Mouse (Mus musculus): Measurements from ENCODE around the gene Gm49388.

Gm49388 gene

GRCm38 (mm10) chr7:127785308-127785707 is at the start of gene Gm49388:
Gene Gm49388, plus strand, starts transcription at chr7:127785608.
- DNase-seq = no peak

GRCm38 (mm10) chr7:127744366-127745045 is 40.9 kb upstream of the Gm49388 start, which contains the start of gene Fbxl19:
Gene Fbxl19, plus strand, starts transcription at chr7:127744543.
- DNase-seq = peak; percentile 83

- peak; percentile 93 for DNase-seq
These were observed 40.2 kb upstream of the Gm49388 start for GRCm38 (mm10) chr7:127745251-127745651.

DNA sequence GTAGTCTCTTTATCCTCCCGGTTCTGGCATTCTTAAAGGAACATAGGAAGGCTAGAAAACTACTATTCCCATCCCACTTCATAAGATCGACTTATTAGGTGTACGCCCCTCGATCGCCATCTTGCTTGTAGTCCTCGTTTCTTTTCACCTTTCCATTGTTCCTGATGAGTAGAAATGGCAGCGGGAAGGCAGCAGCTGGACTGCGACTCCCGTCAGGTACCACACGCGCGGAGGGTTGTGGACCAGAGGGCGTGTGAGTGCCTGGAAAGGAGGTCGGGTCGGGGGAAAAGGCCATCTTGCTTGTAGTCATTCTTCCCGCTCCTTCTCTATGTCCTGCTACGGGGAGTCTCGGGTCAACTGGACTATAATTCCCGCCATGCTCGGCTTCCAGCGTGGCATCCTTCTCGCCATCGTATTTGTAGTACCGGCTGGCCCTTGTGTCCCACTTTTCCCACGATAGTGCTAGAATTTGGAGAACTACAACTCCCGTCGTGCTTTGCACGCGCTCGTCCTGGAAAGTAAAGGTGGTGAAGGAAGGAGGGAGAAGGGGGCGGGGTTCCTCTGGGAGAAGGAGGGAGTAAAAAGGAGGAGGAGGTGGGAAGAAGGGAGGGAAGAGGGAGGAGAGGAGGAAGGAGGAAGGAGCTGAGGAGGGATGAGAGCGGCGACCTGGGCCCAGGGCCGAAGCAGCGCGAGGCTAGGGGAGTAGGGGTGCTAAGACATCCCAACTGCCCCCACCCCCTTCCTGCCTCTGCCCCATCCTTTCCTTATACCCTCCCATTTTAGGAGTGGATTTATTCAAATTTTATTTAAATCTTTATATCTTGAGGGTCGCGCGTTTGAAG is 39.5 kb upstream of the Gm49388 start:
- DNase-seq = peak; percentile 94

- no peak for DNase-seq
These were observed 38.6 kb upstream of the Gm49388 start for GRCm38 (mm10) chr7:127746494-127747491.

GRCm38 (mm10) chr7:127747559-127748234 is 37.7 kb upstream of the Gm49388 start:
- DNase-seq = no peak

GRCm38 (mm10) chr7:127748235-127748560 is 37.2 kb upstream of the Gm49388 start:
- no peak for DNase-seq

DNA sequence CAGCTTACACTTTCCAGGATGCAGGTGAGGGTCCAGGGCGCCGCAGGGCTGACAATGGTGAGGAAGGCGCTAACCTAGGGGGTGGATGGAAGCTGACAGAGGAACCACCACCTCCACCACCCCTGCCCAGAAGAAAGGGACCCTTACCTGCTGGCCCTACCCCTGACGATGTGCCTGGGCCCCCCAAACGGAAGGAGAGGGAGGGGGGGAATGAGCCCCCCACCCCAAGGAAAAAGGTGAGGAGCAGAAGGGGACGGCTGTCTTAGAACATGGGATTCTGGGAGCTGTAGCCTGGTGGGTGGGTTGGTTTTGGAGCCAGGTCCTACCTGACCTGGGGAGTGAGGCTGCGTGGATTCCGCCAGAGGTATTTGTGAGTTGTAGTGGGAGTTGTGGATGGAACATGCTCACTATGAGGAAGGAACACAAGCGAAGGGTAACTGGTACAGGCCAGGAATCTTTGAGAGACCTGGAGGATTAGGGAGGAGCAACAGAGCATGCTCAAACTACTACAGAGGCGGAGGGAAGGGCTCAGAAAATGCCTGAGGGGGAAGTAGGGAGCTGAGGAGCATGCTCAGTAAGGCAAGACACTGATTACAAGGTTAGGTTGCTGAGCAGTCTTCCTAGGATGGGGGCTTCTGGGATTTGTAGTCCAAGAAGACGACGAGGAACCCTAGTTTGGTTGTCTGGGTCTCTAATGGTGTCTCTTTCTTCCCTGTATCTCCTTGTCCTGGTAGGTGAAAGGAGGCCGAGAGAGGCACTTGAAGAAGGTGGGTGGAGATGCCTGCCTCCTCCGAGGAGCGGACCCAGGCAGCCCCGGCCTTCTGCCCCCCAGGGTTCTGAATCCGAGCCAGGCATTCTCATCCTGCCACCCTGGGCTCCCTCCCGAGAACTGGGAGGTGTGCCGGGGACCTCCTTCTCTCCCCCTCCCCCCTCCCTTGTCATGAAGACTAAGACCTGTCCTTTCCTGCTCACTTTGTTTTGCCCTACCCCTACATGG is 35.0 kb upstream of the Gm49388 start:
- DNase-seq = no peak

DNA sequence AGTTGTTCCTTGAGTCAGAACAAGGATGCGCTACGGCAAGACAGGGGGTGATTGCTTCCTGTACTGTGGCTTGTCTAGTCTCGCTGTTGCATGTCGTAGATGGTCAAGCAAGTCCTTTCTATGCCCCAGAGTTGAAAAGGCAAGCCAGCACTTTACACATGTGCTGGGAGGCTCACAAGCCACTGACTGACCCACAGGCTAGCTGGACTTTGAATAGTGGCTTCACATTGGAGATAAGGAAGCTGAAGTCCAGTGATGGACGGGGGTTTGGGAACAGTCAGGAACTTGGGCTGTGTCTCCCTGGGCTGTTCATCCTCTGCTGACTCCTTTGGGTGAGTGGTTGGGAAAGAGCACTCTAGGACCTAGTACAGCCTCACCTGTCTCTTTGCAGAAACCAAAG is 33.8 kb upstream of the Gm49388 start:
- no peak for DNase-seq

DNA sequence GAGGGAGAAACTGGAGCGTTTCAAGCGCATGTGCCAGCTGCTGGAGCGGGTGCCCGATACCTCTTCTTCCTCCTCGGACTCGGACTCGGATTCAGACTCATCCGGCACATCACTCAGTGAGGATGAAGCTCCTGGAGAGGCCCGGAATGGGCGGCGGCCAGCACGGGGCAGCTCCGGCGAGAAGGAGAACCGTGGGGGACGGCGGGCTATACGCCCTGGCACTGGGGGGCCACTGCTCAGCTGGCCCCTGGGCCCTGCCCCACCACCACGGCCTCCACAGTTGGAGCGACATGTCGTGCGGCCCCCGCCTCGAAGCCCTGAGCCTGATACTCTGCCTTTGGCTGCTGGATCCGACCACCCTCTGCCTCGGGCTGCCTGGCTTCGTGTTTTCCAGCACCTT is 33.3 kb upstream of the Gm49388 start:
- DNase-seq = no peak

- no peak for DNase-seq
These were observed 32.2 kb upstream of the Gm49388 start for GRCm38 (mm10) chr7:127753158-127753557.

DNA sequence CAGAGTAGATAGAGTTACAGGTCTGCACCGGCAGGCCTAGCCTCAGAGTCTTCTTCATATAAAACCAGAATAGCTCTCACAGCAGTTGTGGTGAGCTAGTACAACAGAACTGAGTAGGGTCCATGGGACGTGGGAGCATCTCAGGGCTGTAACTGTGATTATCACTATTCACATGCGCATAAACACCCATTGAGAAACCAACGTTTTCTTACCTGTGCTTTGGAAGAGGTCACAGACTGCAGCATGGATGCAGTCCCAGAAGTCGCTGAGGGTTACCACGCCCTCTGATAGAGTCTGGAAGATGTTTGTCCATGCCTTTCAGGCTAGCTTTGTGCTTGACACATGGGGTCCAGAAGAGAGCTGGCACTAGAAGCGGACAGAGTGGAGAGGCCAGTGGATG is 31.7 kb upstream of the Gm49388 start:
- DNase-seq = no peak

- DNase-seq = no peak
These were observed 25.7 kb upstream of the Gm49388 start for GRCm38 (mm10) chr7:127759716-127760115.

DNA sequence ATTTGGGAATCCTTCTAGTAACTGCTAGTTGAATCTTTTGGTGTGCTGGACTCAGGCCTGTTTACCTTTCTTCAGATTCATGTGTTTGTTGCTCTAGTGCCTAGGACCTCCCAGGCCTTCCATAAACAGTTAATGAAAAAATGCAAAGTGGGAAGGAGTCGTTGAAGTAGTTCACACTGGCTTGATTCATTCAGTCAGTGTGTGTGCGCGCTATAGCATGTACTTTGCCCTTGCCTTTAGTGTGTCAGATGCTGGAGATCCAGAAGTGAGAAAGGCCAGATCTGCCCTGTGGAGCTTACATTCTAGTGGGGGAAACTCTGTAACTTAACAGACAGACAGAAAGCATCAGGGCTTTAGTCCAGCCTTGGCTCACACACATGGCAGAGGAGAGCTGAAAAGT is 24.9 kb upstream of the Gm49388 start:
- no peak for DNase-seq

GRCm38 (mm10) chr7:127761026-127761425 is 24.4 kb upstream of the Gm49388 start:
- peak; percentile 74 for DNase-seq

- no peak for DNase-seq
These were observed 21.8 kb upstream of the Gm49388 start for GRCm38 (mm10) chr7:127763642-127764041.

DNA sequence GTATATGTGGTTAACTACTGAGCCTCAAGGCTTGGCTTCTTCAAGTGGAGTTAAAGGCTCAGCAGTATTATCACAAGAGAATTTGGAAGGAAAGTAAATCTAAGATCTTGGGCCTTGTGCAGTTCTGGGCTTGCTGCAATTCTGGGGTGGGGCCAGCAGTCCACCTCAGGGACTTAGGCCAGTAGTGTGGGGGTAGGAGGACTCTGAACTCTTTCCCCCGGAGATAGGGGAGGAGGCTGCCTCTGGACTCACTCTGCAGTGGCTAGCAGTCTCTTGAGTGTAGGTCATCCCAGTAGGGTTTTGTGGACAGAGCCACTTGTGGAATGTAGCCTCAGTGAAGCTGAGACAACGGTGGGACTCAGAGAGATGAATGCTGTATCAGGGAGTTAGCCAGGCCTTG is 19.7 kb upstream of the Gm49388 start:
- DNase-seq = peak; percentile 22

GRCm38 (mm10) chr7:127766851-127767609 is 18.4 kb upstream of the Gm49388 start:
- DNase-seq = no peak

DNA sequence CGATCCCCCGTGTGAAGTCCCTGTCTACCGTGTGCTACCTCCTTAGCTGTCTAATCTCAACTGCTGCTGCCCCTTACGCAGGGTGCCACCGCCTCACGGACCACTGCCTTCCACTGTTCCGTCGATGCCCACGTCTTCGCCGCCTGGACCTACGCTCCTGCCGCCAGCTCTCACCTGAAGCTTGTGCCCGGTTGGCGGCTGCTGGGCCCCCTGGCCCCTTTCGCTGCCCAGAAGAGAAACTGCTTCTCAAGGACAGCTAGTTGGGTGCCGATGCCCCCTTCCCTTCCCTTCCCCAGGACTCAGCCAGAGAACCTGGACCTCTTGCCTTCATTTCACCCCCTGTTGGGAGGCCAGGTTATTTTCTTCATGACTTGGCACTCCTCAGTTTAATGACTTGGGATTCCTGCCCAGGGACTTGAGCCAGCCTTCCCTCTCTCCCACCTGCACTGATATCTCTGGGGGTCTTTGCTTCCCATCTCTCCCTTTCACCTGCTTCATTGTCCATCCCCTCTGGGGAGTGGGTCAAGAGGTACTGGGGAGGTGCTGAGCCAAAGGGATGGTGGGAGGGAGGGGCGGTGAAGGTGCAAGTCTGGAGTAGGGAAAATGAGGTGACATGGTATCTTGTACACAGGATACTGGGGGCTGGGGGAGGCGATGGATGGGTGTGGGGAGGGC is 17.6 kb upstream of the Gm49388 start:
- no peak for DNase-seq

All from kidney, adult 18-20 months (tissue).